Mouse (Mus musculus) megakaryocyte, embryonic 14.5 days (primary cell): Measurements from ENCODE around the gene Cyp2c68.
"Not testable (repeated sequence)": the region's sequence is repeated elsewhere in the genome, so short reads cannot be mapped to it uniquely, and the experiment has no call there.

Experiments used
- FLI1 ChIP-seq: IDR thresholded peaks from 2 replicates; pipeline ENCODE4 v1.6.1; 2012; ENCODE audit warnings: low read length, inconsistent platforms, mixed read lengths
- GATA1 ChIP-seq: IDR thresholded peaks from 3 replicates; pipeline ENCODE4 v1.6.1; 2012; ENCODE audit warnings: mixed read lengths, low read length, inconsistent platforms, borderline replicate concordance

DNA sequence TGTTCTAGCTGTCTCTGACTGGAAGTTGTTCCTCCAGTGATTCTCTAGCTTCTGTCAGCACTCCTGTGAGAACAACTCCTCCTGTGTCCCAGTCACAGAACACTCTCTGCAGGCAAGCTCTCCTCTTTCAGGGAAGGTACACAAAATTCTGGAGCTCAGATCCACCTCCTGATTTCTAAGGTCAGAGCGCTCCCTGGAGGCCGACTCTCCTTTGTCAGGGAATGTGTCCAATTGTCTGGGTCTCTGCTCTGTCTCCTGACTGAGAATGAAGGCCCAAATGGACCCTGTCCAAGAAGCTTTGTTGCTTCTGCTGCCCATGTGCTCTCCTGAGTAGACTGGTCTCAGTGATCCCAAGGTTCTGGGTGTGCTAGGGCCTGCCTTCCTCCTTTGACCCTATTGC is 29.7 kb downstream of the Cyp2c68 start:
- not testable (repeated sequence) for TF ChIP-seq GATA1, FLI1
